Mouse (Mus musculus): ENCODE measurements around the gene Rab21. TPM values are rescaled to one million over a fixed set of nuclear protein-coding genes. Genes with fewer than 3 reads are reported as not detected.

The Rab21 gene
- polyA plus RNA-seq, 1 experiment from 2014 or later, result 10.6 TPM

DNA sequence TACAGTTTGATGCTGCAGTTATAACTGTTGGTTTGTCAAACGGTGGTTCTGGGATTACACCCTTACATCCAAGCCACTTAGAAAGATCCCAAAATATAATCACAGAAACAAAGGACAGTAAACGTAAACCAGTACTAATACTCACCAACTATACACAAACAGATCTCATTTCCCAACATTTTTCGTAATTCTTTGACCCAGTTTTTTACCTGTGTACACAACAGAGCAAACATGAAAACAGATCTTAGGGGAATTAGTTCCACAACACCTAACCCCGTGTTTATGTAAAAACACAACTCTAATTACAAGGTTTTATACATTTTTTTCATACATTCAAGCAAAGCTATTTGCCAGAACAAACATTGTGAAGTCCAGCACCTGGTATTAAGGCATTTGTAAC is 16.7 kb downstream of the Rab21 start:
- Histone ChIP-seq H3K4me2 (replicated peaks; ENCODE audit: low read depth, low read length) (no peak overlapping the region), H3K9ac (ENCODE audit: low read depth, low read length) (no peak overlapping the region), H3K4me1 (replicated peaks; ENCODE audit: control insufficient read depth, insufficient read depth, low read length) (no peaks in the 10 kb centered on the region), H3K27ac (ENCODE audit: low read depth, low read length) (no peak overlapping the region), H3K9me3 (ENCODE audit: control insufficient read depth, low read length) (no peaks in the 10 kb centered on the region), H3K36me3 (ENCODE audit: control insufficient read depth, insufficient read depth, low read length) (0 out of 2 replicates have a peak, but pooled peaks cover 5% of the 10 kb centered on the region), H3K27me3 (ENCODE audit: control insufficient read depth, insufficient read depth, low read length) (no peaks in the 10 kb centered on the region), H3K4me3 (ENCODE audit: low read depth, low read length) (no peak overlapping the region)
- 93% methylated on average over 4 of the region's 4 CpGs for WGBS
- DNase-seq (ENCODE audit: low spot score), result no peak
- no peak for ATAC-seq (ENCODE audit: low FRiP score)

DNA sequence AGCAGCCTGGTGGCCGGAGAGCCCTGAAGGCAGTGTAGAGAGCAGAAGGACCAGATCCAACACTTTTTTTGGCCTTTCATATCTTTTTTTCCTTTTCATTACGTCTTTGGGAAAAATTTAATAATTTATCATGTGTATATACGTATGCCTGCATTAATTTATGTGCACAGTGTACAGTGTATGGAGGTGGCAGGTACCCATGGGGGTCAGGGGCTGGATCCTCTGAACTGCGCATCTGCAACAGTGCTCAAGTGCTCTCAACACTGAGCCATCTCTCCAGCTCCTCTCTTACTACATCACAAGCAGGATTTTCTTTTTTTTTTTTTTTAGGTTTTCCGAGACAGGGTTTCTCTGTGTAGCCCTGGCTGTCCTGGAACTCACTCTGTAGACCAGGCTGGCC is 17.8 kb downstream of the Rab21 start:
- DNase-seq (ENCODE audit: low spot score) (no peak), ATAC-seq (ENCODE audit: low FRiP score) (no peak)
- Histone ChIP-seq H3K27ac (ENCODE audit: low read depth, low read length) (no peak overlapping the region), H3K27me3 (ENCODE audit: control insufficient read depth, insufficient read depth, low read length) (no peaks in the 10 kb centered on the region), H3K4me2 (replicated peaks; ENCODE audit: low read depth, low read length) (no peak overlapping the region), H3K36me3 (ENCODE audit: control insufficient read depth, insufficient read depth, low read length) (0 out of 2 replicates have a peak, but pooled peaks cover 5% of the 10 kb centered on the region), H3K4me1 (replicated peaks; ENCODE audit: control insufficient read depth, insufficient read depth, low read length) (no peaks in the 10 kb centered on the region), H3K4me3 (ENCODE audit: low read depth, low read length) (no peak overlapping the region), H3K9ac (ENCODE audit: low read depth, low read length) (no peak overlapping the region), H3K9me3 (ENCODE audit: control insufficient read depth, low read length) (no peaks in the 10 kb centered on the region)
- 94% methylated on average over 5 of the region's 5 CpGs for WGBS

- 86% methylated on average over 9 of the region's 9 CpGs for WGBS
- Histone ChIP-seq H3K4me3 (ENCODE audit: low read depth, low read length) (no peak overlapping the region), H3K27me3 (ENCODE audit: control insufficient read depth, insufficient read depth, low read length) (no peaks in the 10 kb centered on the region), H3K4me2 (replicated peaks; ENCODE audit: low read depth, low read length) (no peak overlapping the region), H3K4me1 (replicated peaks; ENCODE audit: control insufficient read depth, insufficient read depth, low read length) (no peaks in the 10 kb centered on the region), H3K36me3 (ENCODE audit: control insufficient read depth, insufficient read depth, low read length) (0 out of 2 replicates have a peak, but pooled peaks cover 6% of the 10 kb centered on the region), H3K9ac (ENCODE audit: low read depth, low read length) (no peak overlapping the region), H3K9me3 (ENCODE audit: control insufficient read depth, low read length) (no peaks in the 10 kb centered on the region), H3K27ac (ENCODE audit: low read depth, low read length) (no peak overlapping the region)
- no peak for ATAC-seq (ENCODE audit: low FRiP score)
- no peak for DNase-seq (ENCODE audit: low spot score)
Observed at GRCm38 (mm10) chr10:115296401-115296935, 18.9 kb downstream of the Rab21 start.

GRCm38 (mm10) chr10:115295162-115295561 is 20.2 kb downstream of the Rab21 start:
- no peak overlapping the region for H3K27ac ChIP-seq (ENCODE audit: low read depth, low read length)
- 96% methylated on average over 3 of the region's 3 CpGs for WGBS
- H3K36me3 ChIP-seq (ENCODE audit: control insufficient read depth, insufficient read depth, low read length), result 0 out of 2 replicates have a peak, but pooled peaks cover 5% of the 10 kb centered on the region
- no peak overlapping the region for H3K4me3 ChIP-seq (ENCODE audit: low read depth, low read length)
- no peaks in the 10 kb centered on the region for H3K4me1 ChIP-seq (replicated peaks; ENCODE audit: control insufficient read depth, insufficient read depth, low read length)
- no peak overlapping the region for H3K9ac ChIP-seq (ENCODE audit: low read depth, low read length)
- H3K27me3 ChIP-seq (ENCODE audit: control insufficient read depth, insufficient read depth, low read length), result no peaks in the 10 kb centered on the region
- DNase-seq (ENCODE audit: low spot score), result no peak
- no peak for ATAC-seq (ENCODE audit: low FRiP score)
- no peaks in the 10 kb centered on the region for H3K9me3 ChIP-seq (ENCODE audit: control insufficient read depth, low read length)
- no peak overlapping the region for H3K4me2 ChIP-seq (replicated peaks; ENCODE audit: low read depth, low read length)

DNA sequence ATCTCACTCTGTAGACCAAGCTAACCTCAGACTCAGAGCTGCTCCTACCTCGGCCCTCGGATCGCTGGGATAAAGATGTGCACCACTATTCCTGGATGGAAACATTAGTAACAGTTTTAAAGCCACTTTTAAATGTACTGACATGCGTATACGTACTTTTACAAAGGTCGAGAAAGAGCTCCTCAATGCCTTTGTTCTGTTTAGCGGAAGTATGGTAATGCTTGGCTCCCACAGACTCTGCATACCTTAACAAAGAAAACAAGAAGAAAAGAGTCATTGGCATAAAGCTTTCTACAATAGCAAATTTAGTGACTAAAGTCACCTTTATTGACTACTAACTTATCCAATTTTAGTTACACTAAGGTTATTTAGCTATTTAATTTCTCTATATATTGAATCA is 20.7 kb downstream of the Rab21 start:
- Histone ChIP-seq H3K4me2 (replicated peaks; ENCODE audit: low read depth, low read length) (no peak overlapping the region), H3K4me1 (replicated peaks; ENCODE audit: control insufficient read depth, insufficient read depth, low read length) (no peaks in the 10 kb centered on the region), H3K4me3 (ENCODE audit: low read depth, low read length) (no peak overlapping the region), H3K9ac (ENCODE audit: low read depth, low read length) (no peak overlapping the region), H3K27me3 (ENCODE audit: control insufficient read depth, insufficient read depth, low read length) (no peaks in the 10 kb centered on the region), H3K27ac (ENCODE audit: low read depth, low read length) (no peak overlapping the region), H3K36me3 (ENCODE audit: control insufficient read depth, insufficient read depth, low read length) (0 out of 2 replicates have a peak, but pooled peaks cover 2% of the 10 kb centered on the region), H3K9me3 (ENCODE audit: control insufficient read depth, low read length) (no peaks in the 10 kb centered on the region)
- WGBS, result 89% methylated on average over 7 of the region's 7 CpGs
- ATAC-seq (ENCODE audit: low FRiP score) (no peak), DNase-seq (ENCODE audit: low spot score) (no peak)

DNA sequence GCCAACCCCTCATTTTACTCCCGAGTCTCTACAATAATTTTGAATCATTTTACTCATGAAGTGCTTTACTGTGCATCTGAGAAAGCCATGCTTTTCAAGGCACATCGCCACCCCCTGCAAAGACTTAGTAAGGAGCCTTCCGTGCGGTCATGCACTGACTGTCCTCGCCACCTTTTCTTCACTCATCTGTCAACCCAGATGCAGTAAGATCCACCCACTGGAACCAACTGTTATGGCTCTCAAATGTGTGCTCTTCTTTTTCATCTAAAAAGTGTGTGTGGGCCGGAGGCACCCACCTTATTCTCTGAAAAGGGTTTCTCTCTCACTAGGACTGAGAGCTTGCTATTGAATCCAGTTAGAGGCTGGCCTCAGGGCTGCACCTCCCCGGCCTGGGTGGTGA is 21.4 kb downstream of the Rab21 start:
- Histone ChIP-seq H3K27me3 (ENCODE audit: control insufficient read depth, insufficient read depth, low read length) (no peaks in the 10 kb centered on the region), H3K4me1 (replicated peaks; ENCODE audit: control insufficient read depth, insufficient read depth, low read length) (no peaks in the 10 kb centered on the region), H3K4me2 (replicated peaks; ENCODE audit: low read depth, low read length) (no peak overlapping the region), H3K27ac (ENCODE audit: low read depth, low read length) (no peak overlapping the region), H3K9ac (ENCODE audit: low read depth, low read length) (no peak overlapping the region), H3K4me3 (ENCODE audit: low read depth, low read length) (no peak overlapping the region), H3K36me3 (ENCODE audit: control insufficient read depth, insufficient read depth, low read length) (0 out of 2 replicates have a peak, but pooled peaks cover 2% of the 10 kb centered on the region), H3K9me3 (ENCODE audit: control insufficient read depth, low read length) (no peaks in the 10 kb centered on the region)
- DNase-seq (ENCODE audit: low spot score), result no peak
- 91% methylated on average over 7 of the region's 7 CpGs for WGBS
- no peak for ATAC-seq (ENCODE audit: low FRiP score)

- no peaks in the 10 kb centered on the region for H3K9me3 ChIP-seq (ENCODE audit: control insufficient read depth, low read length)
- DNase-seq (ENCODE audit: low spot score), result no peak
- H3K27me3 ChIP-seq (ENCODE audit: control insufficient read depth, insufficient read depth, low read length), result no peaks in the 10 kb centered on the region
- 92% methylated on average over 9 of the region's 9 CpGs for WGBS
- H3K4me3 ChIP-seq (ENCODE audit: low read depth, low read length), result no peak overlapping the region
- ATAC-seq (ENCODE audit: low FRiP score), result no peak
- no peaks in the 10 kb centered on the region for H3K4me1 ChIP-seq (replicated peaks; ENCODE audit: control insufficient read depth, insufficient read depth, low read length)
- no peak overlapping the region for H3K9ac ChIP-seq (ENCODE audit: low read depth, low read length)
- no peak overlapping the region for H3K27ac ChIP-seq (ENCODE audit: low read depth, low read length)
- peaks cover 4% of the 10 kb centered on the region; the same call in 1 of the 2 replicates for H3K36me3 ChIP-seq (ENCODE audit: control insufficient read depth, insufficient read depth, low read length)
- no peak overlapping the region for H3K4me2 ChIP-seq (replicated peaks; ENCODE audit: low read depth, low read length)
Observed at GRCm38 (mm10) chr10:115290671-115291070, 24.7 kb downstream of the Rab21 start.

- no peak overlapping the region for H3K4me2 ChIP-seq (replicated peaks; ENCODE audit: low read depth, low read length)
Observed at GRCm38 (mm10) chr10:115288856-115289255, 26.5 kb downstream of the Rab21 start.

DNA sequence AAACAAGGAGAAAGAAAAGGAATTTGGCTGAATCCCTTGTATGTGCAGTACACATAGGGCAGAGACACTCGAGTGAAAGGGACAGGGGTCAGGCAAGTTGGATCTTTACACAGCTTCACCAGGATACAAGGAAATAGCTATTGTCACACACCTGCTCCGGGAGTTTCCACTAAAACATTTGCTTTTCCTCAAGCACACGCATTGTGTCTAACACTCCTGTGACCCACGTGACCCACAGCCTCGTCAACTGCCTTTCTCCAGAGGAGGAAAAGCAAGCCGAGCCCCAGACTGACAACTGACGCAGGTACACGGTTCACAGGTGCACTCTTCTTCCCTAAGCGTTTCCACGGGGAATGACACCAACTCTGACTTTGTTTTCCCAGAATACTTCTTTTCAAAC is 31.2 kb downstream of the Rab21 start:
- H3K36me3 ChIP-seq (ENCODE audit: control insufficient read depth, insufficient read depth, low read length), result peaks cover 2% of the 10 kb centered on the region; the same call in 1 of the 2 replicates
- no peaks in the 10 kb centered on the region for H3K4me1 ChIP-seq (replicated peaks; ENCODE audit: control insufficient read depth, insufficient read depth, low read length)
- no peaks in the 10 kb centered on the region for H3K27me3 ChIP-seq (ENCODE audit: control insufficient read depth, insufficient read depth, low read length)
- H3K9me3 ChIP-seq (ENCODE audit: control insufficient read depth, low read length), result no peaks in the 10 kb centered on the region
- H3K4me2 ChIP-seq (replicated peaks; ENCODE audit: low read depth, low read length), result no peak overlapping the region
- H3K27ac ChIP-seq (ENCODE audit: low read depth, low read length), result no peak overlapping the region
- no peak overlapping the region for H3K9ac ChIP-seq (ENCODE audit: low read depth, low read length)
- no peak for ATAC-seq (ENCODE audit: low FRiP score)
- WGBS, result 76% methylated on average over 10 of the region's 10 CpGs
- no peak overlapping the region for H3K4me3 ChIP-seq (ENCODE audit: low read depth, low read length)
- DNase-seq (ENCODE audit: low spot score), result no peak

More at GRCm38 (mm10) chr10:115288856-115289255, 26.5 kb downstream of the Rab21 start:
- H3K4me3 ChIP-seq (ENCODE audit: low read depth, low read length), result no peak overlapping the region
- no peak overlapping the region for H3K27ac ChIP-seq (ENCODE audit: low read depth, low read length)
- no peak overlapping the region for H3K9ac ChIP-seq (ENCODE audit: low read depth, low read length)
- DNase-seq (ENCODE audit: low spot score) (no peak), ATAC-seq (ENCODE audit: low FRiP score) (no peak)
- H3K9me3 ChIP-seq (ENCODE audit: control insufficient read depth, low read length), result no peaks in the 10 kb centered on the region
- 94% methylated on average over 8 of the region's 8 CpGs for WGBS
- H3K4me1 ChIP-seq (replicated peaks; ENCODE audit: control insufficient read depth, insufficient read depth, low read length), result no peaks in the 10 kb centered on the region
- peaks cover 4% of the 10 kb centered on the region; the same call in 1 of the 2 replicates for H3K36me3 ChIP-seq (ENCODE audit: control insufficient read depth, insufficient read depth, low read length)
- H3K27me3 ChIP-seq (ENCODE audit: control insufficient read depth, insufficient read depth, low read length), result no peaks in the 10 kb centered on the region
